Mouse (Mus musculus) activated CD4-positive, CD25-positive, alpha-beta regulatory T cell, adult 4 months (primary cell): ENCODE results near the gene Olfr127. TPM values are rescaled to one million over a fixed set of nuclear protein-coding genes. Genes with fewer than 3 reads are reported as not detected.
"Not testable (repeated sequence)": the region's sequence is repeated elsewhere in the genome, so short reads cannot be mapped to it uniquely, and the experiment has no call there.

Experiments used
- ATAC-seq: one replicate; pipeline ENCODE4 v1.8.0; 2017
- polyA plus RNA-seq, 2 experiments: library from polyadenylated mRNA; unstranded; fragments of 100-300 nt; shearing (Covaris generic); gene quantifications; one replicate each; pipeline ENCODE4 v1.2.1; 2017

The Olfr127 gene
- not detected for polyA plus RNA-seq

- ATAC-seq: no peak
Measured at GRCm38 (mm10) chr17:37900137-37900536, at the start of gene Olfr127. Olfr127 (plus strand) TSS chr17:37900437.

- ATAC-seq: no peak
Measured at GRCm38 (mm10) chr17:37863901-37864300, 36.3 kb upstream of the Olfr127 start.

DNA sequence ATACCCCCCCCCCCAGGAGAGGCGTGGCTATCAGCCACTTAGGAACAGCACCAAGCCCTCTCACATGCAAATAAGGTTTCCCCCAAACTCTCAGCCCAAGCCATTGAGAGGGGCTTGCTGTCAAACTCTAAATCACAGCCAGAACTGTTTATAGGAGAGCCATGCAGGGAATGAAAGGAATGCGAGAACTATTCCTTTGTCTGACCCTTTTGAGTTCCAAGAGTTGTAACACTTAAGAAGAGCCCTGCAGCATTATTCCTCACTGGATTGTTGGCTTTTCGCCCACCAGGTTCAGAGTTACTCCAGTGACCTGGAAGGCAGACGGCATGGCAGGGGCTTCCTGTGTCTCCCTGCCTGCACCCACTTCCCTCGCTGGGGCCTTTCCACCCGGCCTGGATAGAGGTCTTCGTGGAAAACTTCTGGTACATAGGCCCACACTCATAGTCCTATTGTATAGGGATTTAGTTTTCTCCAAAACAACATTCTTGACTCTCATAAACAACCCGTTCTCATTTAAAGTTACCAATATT is 30.5 kb upstream of the Olfr127 start:
- no peak for ATAC-seq

- no peak for ATAC-seq
Measured at GRCm38 (mm10) chr17:37873830-37874229, 26.4 kb upstream of the Olfr127 start.

GRCm38 (mm10) chr17:37906821-37907220 is 6.6 kb downstream of the Olfr127 start:
- not testable (repeated sequence) for ATAC-seq

DNA sequence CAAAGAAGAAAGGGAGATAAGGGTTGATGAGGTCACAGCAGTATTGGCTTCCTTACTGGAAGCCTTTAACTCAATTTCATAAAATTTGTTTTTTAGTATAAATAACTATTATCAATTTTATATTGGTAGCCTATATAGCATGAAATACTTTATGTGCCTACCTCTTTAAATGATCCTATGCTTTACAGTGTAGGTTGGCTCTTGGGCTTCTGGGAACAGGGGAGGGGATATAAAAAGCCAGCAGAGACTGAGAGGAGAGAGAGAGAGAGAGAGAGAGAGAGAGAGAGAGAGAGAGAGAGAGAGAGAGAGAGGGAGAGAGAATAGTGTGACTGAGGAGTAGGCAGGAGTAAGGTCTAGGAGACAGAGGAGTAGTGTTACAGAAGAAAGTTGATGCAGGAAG is 20.0 kb downstream of the Olfr127 start, which contains the start of gene Olfr128:
TSS of gene Olfr128 (plus strand) at position 301 of the 400 bp plus-strand sequence.
- no peak for ATAC-seq

- ATAC-seq: no peak
Measured at GRCm38 (mm10) chr17:37952979-37953378, 52.7 kb downstream of the Olfr127 start, which contains the start of gene Olfr761. Olfr761 (minus strand) TSS chr17:37953079.

Other genes with a start within 250 kb of the Olfr127 start
- not detected for gene Olfr117, start 236.7 kb upstream of the Olfr127 start, polyA plus RNA-seq
- under 1 TPM; 0.27 to 0.49 TPM for gene Olfr118, start 233.4 kb upstream of the Olfr127 start, polyA plus RNA-seq
- not detected for gene Olfr119, start 203.9 kb upstream of the Olfr127 start, polyA plus RNA-seq
- gene Olfr120, start 178.6 kb upstream of the Olfr127 start, polyA plus RNA-seq: not detected
- gene Olfr121, start 151.6 kb upstream of the Olfr127 start, polyA plus RNA-seq: not detected
- gene Olfr122, start 131.8 kb upstream of the Olfr127 start, polyA plus RNA-seq: not detected
- gene Olfr123, start 106.9 kb upstream of the Olfr127 start, polyA plus RNA-seq: not detected
- gene Olfr124, start 100.5 kb upstream of the Olfr127 start, polyA plus RNA-seq: not detected
- not detected for gene Olfr125, start 67.5 kb upstream of the Olfr127 start, polyA plus RNA-seq
- not detected for gene Olfr126, start 53.0 kb upstream of the Olfr127 start, polyA plus RNA-seq
- gene Olfr128, start 20.1 kb downstream of the Olfr127 start, polyA plus RNA-seq: under 1 TPM in 1 of 2 experiments, not detected in 1; 0.17 TPM
- not detected for gene Olfr761, start 52.6 kb downstream of the Olfr127 start, polyA plus RNA-seq
- not detected for gene Olfr129, start 159.6 kb downstream of the Olfr127 start, polyA plus RNA-seq
- gene Olfr130, start 163.5 kb downstream of the Olfr127 start, polyA plus RNA-seq: not detected
- not detected for gene Olfr131, start 188.3 kb downstream of the Olfr127 start, polyA plus RNA-seq
- not detected for gene Olfr132, start 234.1 kb downstream of the Olfr127 start, polyA plus RNA-seq
- not detected for gene Olfr133, start 244.8 kb downstream of the Olfr127 start, polyA plus RNA-seq